Mouse (Mus musculus) embryonic facial prominence, embryonic 15.5 days (tissue): Measurements from ENCODE around the gene Abcb6. TPM values are rescaled to one million over a fixed set of nuclear protein-coding genes. Genes with fewer than 3 reads are reported as not detected.

ENCODE experiments used
- ATAC-seq: fragments of 200-750 bp; cut with Nextera tagmentation; 2 replicates; pipeline ENCODE4 v1.8.0; 2017; ENCODE audit warnings: low read depth, moderate TSS enrichment; ENCODE audit not compliant: insufficient number of reproducible peaks, low FRiP score, low TSS enrichment
- H3K27ac ChIP-seq: fragments of 300-500 bp; sonication (generic); replicated peaks from 2 replicates; pipeline ENCODE4 v1.5.1; 2015; ENCODE audit warnings: mild to moderate bottlenecking, inconsistent platforms
- H3K27me3 ChIP-seq: fragments of 300-500 bp; sonication (generic); 2 replicates; pipeline ENCODE4 v1.6.1; 2015; ENCODE audit warnings: inconsistent platforms
- H3K36me3 ChIP-seq: fragments of 300-500 bp; sonication (generic); 2 replicates; pipeline ENCODE4 v1.6.1; 2015; ENCODE audit warnings: mild to moderate bottlenecking, inconsistent platforms
- H3K4me1 ChIP-seq: fragments of 300-500 bp; sonication (generic); 2 replicates; pipeline ENCODE4 v1.6.1; 2015; ENCODE audit warnings: inconsistent platforms
- H3K4me2 ChIP-seq: fragments of 300-500 bp; sonication (generic); replicated peaks from 2 replicates; pipeline ENCODE4 v1.6.1; 2015; ENCODE audit warnings: mild to moderate bottlenecking, inconsistent platforms
- H3K4me3 ChIP-seq: fragments of 300-500 bp; sonication (generic); replicated peaks from 2 replicates; pipeline ENCODE4 v1.5.1; 2015; ENCODE audit warnings: mild to moderate bottlenecking, inconsistent platforms
- H3K9ac ChIP-seq: fragments of 300-500 bp; sonication (generic); 2 replicates; pipeline ENCODE4 v1.6.1; 2015; ENCODE audit warnings: inconsistent platforms
- H3K9me3 ChIP-seq: fragments of 300-500 bp; sonication (generic); replicated peaks from 2 replicates; pipeline ENCODE4 v1.6.1; 2016; ENCODE audit warnings: inconsistent platforms
- WGBS: fragments of 180-500 bp; shearing (Covaris S2); methylation state at CpG from one replicate; pipeline ENCODE4 v1.1.7; 2015; 5-methylcytosine and 5-hydroxymethylcytosine counted together
- polyA plus RNA-seq: library from polyadenylated mRNA; unstranded; fragments of >200 nt; fragmentation: Nextera tagmentation; extraction: Ambion mirVana; gene quantifications from 2 replicates; pipeline ENCODE4 v1.2.1, GENCODE M21; 2015

Gene Abcb6
- polyA plus RNA-seq, 1 experiment from 2014 or later: 23.3 TPM

DNA sequence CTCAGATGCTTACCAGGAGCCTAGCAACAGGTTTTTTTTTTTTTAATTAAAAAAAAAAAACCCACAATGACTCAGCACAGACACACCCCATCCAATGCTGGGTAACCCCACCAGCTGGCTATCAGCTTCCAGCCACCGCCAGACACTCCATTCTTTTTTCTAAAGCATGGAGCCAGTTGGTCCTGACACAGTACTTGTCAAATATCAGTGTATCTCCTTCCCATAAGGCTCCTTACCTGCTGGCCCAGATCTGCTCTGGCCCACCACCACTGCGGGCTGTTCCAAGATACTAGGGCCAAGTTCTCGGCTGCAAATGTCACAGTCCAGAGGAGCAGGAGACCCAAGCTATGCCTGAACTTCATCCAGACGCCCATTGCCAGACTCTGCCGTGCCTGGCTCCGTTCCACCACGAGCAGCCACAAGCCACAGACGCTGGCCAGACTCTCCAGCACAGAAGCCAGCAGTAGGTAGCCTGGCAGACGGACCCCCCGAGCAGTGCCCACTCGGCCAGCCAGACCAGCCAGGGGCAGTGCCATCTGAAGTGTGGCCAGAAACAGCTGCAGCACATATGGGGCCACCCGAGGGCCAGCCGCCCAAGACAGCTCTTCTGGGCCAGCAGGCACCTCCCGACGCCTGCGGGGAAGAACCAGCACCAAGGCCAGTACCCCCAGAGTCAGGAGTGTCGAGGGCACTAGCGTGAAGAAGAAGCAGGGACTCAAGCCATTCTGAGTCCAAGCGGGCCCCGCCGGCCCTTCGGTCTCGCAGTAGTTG is 673 bp downstream of the Abcb6 start:
- peak overlapping the region; percentile 44 for H3K9ac ChIP-seq
- peaks cover 57% of the 10 kb centered on the region for H3K36me3 ChIP-seq
- H3K4me2 ChIP-seq: peak overlapping the region; percentile 92
- ATAC-seq: peak; percentile 25
- H3K4me1 ChIP-seq: peaks cover 20% of the 10 kb centered on the region
- no peaks in the 10 kb centered on the region for H3K9me3 ChIP-seq
- H3K4me3 ChIP-seq: peak overlapping the region; percentile 51
- 0 out of 2 replicates have a peak overlapping the region, but pooled peaks have one; percentile 12 for H3K27ac ChIP-seq
- no peaks in the 10 kb centered on the region for H3K27me3 ChIP-seq
- 7% methylated on average over 23 of the region's 23 CpGs for WGBS

DNA sequence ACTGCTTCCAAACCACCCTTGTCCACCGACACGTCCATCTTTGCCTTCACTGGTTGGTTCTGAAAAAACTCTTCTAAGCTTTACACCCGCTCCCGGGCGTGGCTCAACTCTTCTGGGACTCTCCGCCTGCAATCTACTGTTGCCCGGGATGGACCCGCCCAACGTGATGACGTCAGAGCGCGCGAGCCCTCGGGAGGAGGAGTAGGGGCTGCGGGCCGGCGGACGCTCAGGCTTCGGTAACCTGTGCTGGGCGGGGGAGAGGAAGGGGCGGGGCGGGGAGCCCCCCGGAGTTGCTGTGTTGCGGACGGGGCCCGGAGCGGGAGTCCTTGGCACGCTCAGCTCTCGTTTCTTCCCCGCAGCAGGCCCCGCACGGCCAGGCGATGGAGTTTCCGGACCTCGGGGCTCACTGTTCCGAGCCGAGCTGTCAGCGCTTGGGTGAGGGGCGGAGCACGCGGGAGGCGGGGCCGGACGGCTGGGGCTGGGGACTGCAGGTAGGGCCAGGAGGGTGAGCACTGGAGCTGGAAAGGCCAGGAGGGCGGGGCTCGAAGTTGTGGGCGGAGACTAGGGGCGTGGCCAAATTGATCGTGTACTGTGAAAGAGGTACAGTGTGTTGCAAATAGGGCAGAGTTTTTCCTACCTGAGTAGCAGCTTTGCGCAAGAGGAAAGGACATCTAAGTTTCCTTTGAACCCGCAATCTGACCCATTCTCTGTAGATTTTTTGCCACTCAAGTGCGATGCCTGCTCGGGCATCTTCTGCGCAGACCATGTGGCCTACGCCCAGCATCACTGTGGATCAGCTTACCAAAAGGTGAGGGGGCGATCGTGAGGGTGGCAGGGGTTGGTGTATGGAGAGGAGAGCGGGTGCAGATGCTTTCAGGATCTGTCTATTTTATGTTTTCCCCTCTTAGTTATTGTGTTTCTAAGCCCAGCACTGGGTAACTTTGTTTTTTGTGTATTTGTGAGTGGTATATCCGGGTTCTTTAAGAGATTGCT is 11.4 kb downstream of the Abcb6 start, which contains the start of gene Zfand2b:
TSS of gene Zfand2b (plus strand) at position 175 of the 993 bp plus-strand sequence.
- ATAC-seq: peak; percentile 98
- no peaks in the 10 kb centered on the region for H3K27me3 ChIP-seq
- H3K9ac ChIP-seq: peak within 1 kb of the TSS; percentile 51
- H3K27ac ChIP-seq: peak within 1 kb of the TSS; percentile 89
- H3K4me1 ChIP-seq: peaks cover 14% of the 10 kb centered on the region
- no peaks in the 10 kb centered on the region for H3K9me3 ChIP-seq
- peaks cover 35% of the 10 kb centered on the region for H3K36me3 ChIP-seq
- under 1% methylated on average over 59 of the region's 59 CpGs for WGBS
- peak within 1 kb of the TSS; percentile 71 for H3K4me2 ChIP-seq
- peak within 1 kb of the TSS; percentile 67 for H3K4me3 ChIP-seq

DNA sequence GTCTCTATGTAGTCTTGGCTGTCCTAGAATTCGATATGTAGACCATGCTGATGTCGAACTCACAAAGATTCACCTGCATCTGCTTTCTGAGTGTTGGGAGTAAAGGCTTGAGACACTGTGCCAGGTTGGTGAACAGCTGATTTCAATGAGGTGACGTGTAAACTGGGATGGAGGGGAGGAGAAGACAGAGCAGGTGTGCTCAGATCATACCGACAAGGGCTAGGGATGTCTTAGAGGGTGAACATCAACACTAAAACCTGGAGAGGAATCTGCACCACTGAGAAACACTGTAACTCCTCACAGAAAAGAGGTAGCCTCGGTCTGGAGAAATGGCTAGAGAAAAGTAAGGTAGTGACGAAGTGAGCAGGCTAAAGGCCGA is 12.1 kb downstream of the Abcb6 start:
- H3K27me3 ChIP-seq: no peaks in the 10 kb centered on the region
- peaks cover 14% of the 10 kb centered on the region for H3K4me1 ChIP-seq
- peaks cover 28% of the 10 kb centered on the region for H3K36me3 ChIP-seq
- peak overlapping the region; percentile 71 for H3K4me2 ChIP-seq
- H3K9ac ChIP-seq: 0 out of 2 replicates have a peak overlapping the region, but pooled peaks have one; percentile 51
- no peaks in the 10 kb centered on the region for H3K9me3 ChIP-seq
- peak overlapping the region; percentile 67 for H3K4me3 ChIP-seq
- H3K27ac ChIP-seq: peak overlapping the region; percentile 89
- 9% methylated on average over 7 of the region's 7 CpGs for WGBS
- peak; percentile 22; the same call in 1 of the 2 replicates for ATAC-seq

DNA sequence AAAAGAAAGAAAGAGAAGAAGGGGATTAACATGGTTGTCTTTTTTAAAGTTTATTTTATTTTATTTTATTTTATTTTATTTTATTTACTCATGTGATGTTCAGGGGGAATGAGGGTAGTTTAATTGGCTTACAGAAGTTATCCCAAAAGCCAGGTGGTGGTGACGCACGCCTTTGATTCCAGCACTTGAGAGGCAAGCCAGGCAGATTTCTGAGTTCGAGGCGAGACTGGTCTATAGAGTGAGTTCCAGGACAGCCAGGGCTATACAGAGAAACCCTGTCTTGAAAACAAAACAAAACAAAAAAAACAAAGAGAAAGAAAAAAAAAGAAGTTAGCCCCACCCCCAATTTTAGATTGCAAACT is 20.0 kb downstream of the Abcb6 start:
- H3K4me1 ChIP-seq: no peaks in the 10 kb centered on the region
- H3K27ac ChIP-seq: no peak overlapping the region
- 80% methylated on average over 4 of the region's 4 CpGs for WGBS
- H3K27me3 ChIP-seq: no peaks in the 10 kb centered on the region
- H3K4me2 ChIP-seq: no peak overlapping the region
- no peak overlapping the region for H3K4me3 ChIP-seq
- no peak for ATAC-seq
- H3K9ac ChIP-seq: no peak overlapping the region
- H3K36me3 ChIP-seq: no peaks in the 10 kb centered on the region
- no peaks in the 10 kb centered on the region for H3K9me3 ChIP-seq

DNA sequence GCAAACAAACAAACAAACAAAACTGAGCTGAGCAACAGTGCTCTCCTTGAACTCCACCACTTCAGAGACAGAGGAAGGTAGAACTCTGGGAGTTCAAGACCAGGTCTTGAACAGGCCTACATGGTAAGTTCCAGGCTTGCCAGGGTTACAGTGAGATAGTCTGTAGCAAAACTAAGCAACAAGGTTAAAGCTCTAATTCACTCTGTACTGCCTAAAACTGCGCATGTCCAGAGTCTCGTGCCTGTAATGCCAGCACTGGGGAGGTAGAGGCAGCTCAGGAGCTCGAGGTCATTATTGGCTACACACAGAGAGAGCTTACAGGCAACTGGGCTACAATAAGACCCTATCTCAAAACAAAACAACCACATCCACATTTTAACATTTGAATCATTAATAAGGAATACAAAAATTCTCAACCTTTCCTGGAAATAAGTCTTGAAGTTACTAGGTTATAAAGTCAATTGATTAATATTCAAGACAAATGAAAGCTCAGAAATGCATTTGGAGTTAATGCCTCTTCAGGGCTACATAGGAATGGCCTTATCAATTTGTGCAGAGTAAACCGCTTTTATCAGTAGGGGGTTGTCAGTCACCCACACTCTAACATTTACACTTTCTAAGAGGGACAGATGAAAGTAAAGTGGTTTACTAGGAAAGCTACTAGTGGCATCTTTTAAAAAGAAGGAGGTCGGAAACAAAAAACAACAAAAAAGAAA is 20.5 kb downstream of the Abcb6 start:
- H3K36me3 ChIP-seq: no peaks in the 10 kb centered on the region
- H3K4me3 ChIP-seq: no peak overlapping the region
- H3K9me3 ChIP-seq: no peaks in the 10 kb centered on the region
- ATAC-seq: no peak
- WGBS: 73% methylated on average over 5 of the region's 5 CpGs
- no peaks in the 10 kb centered on the region for H3K27me3 ChIP-seq
- no peak overlapping the region for H3K27ac ChIP-seq
- no peaks in the 10 kb centered on the region for H3K4me1 ChIP-seq
- H3K9ac ChIP-seq: no peak overlapping the region
- no peak overlapping the region for H3K4me2 ChIP-seq

DNA sequence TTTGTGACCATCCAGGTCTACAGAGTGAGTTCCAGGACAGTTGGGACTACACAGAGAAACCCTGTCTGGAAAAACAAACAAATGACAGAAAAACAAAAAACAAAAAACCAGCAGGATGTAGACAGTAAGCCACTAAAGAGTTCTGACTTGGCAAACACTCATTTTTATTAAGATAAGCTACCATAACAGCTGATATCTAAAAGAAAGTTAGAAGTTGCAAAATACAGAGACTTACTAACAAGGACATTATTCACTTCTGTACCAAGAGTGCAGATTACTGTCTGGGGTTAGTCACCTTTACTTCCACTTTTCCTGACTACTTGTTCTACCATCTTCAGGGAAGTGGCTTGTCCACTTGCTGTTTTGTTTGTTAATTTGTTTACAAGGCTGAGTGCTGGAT is 21.2 kb downstream of the Abcb6 start:
- Histone ChIP-seq H3K4me2 (no peak overlapping the region), H3K36me3 (no peaks in the 10 kb centered on the region), H3K9me3 (no peaks in the 10 kb centered on the region), H3K9ac (no peak overlapping the region), H3K27me3 (no peaks in the 10 kb centered on the region), H3K4me3 (no peak overlapping the region), H3K27ac (no peak overlapping the region), H3K4me1 (no peaks in the 10 kb centered on the region)
- ATAC-seq: no peak

DNA sequence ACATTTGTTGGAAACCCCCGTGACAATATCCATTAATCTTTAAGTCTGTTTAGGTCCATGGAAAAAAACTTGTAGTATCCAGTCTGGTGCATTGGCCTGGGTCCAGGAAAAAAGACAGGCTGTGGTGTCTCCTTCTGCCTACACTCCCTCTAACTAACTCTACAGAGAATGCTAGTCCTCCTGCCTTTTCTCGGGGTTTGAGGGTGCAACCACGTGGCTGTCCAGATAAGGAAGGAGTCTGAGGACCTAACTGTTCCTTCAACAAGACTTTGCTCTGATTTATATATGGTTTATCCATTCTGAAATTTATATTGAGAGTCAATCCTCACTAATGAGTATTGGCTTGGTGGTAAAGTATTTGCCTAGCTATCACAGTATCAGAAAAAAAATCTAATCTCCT is 24.4 kb downstream of the Abcb6 start:
- no peak for ATAC-seq
- H3K4me2 ChIP-seq: no peak overlapping the region
- no peak overlapping the region for H3K9ac ChIP-seq
- no peak overlapping the region for H3K27ac ChIP-seq
- H3K4me1 ChIP-seq: no peaks in the 10 kb centered on the region
- no peaks in the 10 kb centered on the region for H3K9me3 ChIP-seq
- no peaks in the 10 kb centered on the region for H3K36me3 ChIP-seq
- H3K27me3 ChIP-seq: no peaks in the 10 kb centered on the region
- no peak overlapping the region for H3K4me3 ChIP-seq
- WGBS: 59% methylated on average over 3 of the region's 3 CpGs

DNA sequence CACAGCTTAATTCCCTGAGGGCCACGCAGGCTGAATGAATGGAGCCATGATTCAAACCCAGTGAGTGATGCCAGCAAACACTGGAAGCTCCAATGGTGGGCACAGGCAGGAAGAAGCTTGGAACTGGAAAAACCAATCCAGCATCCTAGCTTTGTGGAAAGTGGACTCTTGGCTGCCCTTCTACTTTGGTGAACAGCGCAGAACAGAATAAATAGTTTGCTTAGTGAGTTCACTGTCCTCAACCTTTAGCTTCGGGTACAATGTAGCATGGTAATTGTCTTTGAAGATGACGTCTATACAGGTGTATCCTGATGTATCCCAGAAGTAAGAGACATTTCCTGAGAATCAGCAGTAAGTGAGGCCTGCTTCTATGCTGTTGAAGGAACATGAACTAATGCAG is 31.5 kb downstream of the Abcb6 start:
- Histone ChIP-seq H3K4me2 (no peak overlapping the region), H3K27me3 (no peaks in the 10 kb centered on the region), H3K9me3 (no peaks in the 10 kb centered on the region), H3K4me3 (no peak overlapping the region), H3K4me1 (peaks cover 8% of the 10 kb centered on the region), H3K36me3 (peaks cover 56% of the 10 kb centered on the region), H3K27ac (no peak overlapping the region), H3K9ac (no peak overlapping the region)
- ATAC-seq: no peak
- 83% methylated on average over 4 of the region's 4 CpGs for WGBS

DNA sequence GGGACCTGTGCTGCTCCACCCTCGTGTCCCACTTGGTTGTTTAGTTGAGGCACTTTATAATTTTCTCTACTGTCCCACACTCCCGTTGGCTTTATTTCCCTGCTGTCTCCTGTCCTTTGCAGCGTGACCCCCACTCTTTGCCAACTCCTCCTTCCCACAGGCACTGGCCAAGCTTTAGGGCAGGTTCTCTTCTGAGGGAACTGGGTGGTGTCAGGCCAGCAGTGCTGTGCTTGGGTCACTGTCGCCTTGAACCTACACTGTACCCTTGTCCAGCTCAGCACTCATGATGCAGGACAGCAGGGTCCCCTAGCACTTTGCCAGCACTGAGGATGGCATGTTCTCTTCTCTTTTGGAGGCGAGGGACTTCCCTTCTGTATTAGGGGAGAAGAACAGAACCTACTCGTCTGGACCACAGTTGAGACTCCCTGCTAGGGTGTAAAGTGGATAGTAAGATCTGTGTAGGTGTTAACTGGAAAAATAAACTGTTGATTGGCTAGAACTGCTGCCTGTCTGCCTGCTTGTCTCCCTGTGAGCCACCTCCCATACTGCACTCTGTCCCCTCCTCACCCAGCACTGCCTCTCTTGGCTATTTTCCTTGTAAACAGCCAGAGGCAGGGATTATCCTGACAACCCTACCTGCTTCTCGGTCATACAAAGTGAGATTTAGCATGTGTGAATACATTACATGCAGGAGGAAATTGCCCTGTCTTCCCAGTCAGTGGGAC is 32.6 kb downstream of the Abcb6 start:
- Histone ChIP-seq H3K27me3 (no peaks in the 10 kb centered on the region), H3K9me3 (no peaks in the 10 kb centered on the region), H3K4me2 (no peak overlapping the region), H3K4me1 (peaks cover 14% of the 10 kb centered on the region), H3K4me3 (no peak overlapping the region), H3K9ac (no peak overlapping the region), H3K27ac (no peak overlapping the region), H3K36me3 (peaks cover 56% of the 10 kb centered on the region)
- no peak for ATAC-seq
- WGBS: 78% methylated on average over 7 of the region's 7 CpGs

DNA sequence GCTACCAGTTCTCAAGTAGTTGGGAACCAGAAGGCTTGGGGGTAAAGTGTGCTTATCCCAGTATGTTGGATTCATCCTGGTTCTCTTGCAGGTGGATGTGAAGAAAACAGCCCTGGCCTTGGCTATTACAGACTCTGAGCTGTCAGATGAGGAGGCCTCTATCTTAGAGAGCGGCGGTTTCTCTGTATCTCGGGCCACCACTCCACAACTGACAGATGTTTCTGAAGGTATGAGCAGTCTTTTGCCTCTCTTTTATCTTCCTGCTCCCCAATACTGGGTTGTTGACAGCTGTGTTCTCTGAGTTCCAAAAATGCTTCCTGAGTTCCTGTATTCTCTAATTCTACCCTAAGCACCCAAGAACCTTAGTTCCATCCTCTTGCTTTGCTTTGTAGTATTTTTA is 34.6 kb downstream of the Abcb6 start:
- peaks cover 22% of the 10 kb centered on the region for H3K4me1 ChIP-seq
- no peak overlapping the region for H3K9ac ChIP-seq
- no peaks in the 10 kb centered on the region for H3K27me3 ChIP-seq
- peaks cover 56% of the 10 kb centered on the region for H3K36me3 ChIP-seq
- H3K9me3 ChIP-seq: no peaks in the 10 kb centered on the region
- 95% methylated on average over 3 of the region's 3 CpGs for WGBS
- no peak overlapping the region for H3K27ac ChIP-seq
- H3K4me3 ChIP-seq: no peak overlapping the region
- ATAC-seq: no peak
- H3K4me2 ChIP-seq: no peak overlapping the region
